Mouse (Mus musculus): ENCODE measurements around the gene 9030612E09Rik. TPM values are rescaled to one million over a fixed set of nuclear protein-coding genes. Genes with fewer than 3 reads are reported as not detected.

9030612E09Rik gene
- polyA plus RNA-seq, 1 experiment, result 0.22 TPM

- Histone ChIP-seq H3K27me3 (ENCODE audit: control insufficient read depth, insufficient read depth, insufficient read length) (no peaks in the 10 kb centered on the region), H3K79me3 (ENCODE audit: low read depth) (no peaks in the 10 kb centered on the region), H3K4me3 (ENCODE audit: insufficient read depth, poor library complexity, severe bottlenecking) (peak overlapping the region; percentile 34), H3K36me3 (ENCODE audit: control insufficient read depth, insufficient read depth) (no peaks in the 10 kb centered on the region), H3K79me2 (ENCODE audit: control insufficient read depth, insufficient read depth) (no peaks in the 10 kb centered on the region), H3ac (ENCODE audit: control insufficient read depth, insufficient read length, low read depth) (peak overlapping the region; percentile 69)
- TF ChIP-seq CTCF (IDR thresholded peaks at IDR 0.05; ENCODE audit: control insufficient read depth, insufficient read depth, insufficient read length), result no peak
- no peak for TF ChIP-seq USF1 (IDR thresholded peaks at IDR 0.05; ENCODE audit: low read depth)
- no peak for TF ChIP-seq MYOG (IDR thresholded peaks at IDR 0.05; ENCODE audit: control insufficient read depth, extremely low read depth, insufficient read length)
- no peak for TF ChIP-seq FOSL1 (IDR thresholded peaks at IDR 0.05; ENCODE audit: insufficient read depth, low read length, poor library complexity, severe bottlenecking)
- TF ChIP-seq MYOD1 (IDR thresholded peaks at IDR 0.05; ENCODE audit: control insufficient read depth, insufficient read length, low read depth), result no peak
- TF ChIP-seq CEBPB (IDR thresholded peaks at IDR 0.05; ENCODE audit: low read depth), result no peak
- TF ChIP-seq MAX (IDR thresholded peaks at IDR 0.05), result no peak
Measured at GRCm38 (mm10) chr10:43173141-43173827, 1.2 kb upstream of the 9030612E09Rik start.

GRCm38 (mm10) chr10:43173828-43174325 is 627 bp upstream of the 9030612E09Rik start:
- Histone ChIP-seq H3K27me3 (ENCODE audit: control insufficient read depth, insufficient read depth, insufficient read length) (no peaks in the 10 kb centered on the region), H3ac (ENCODE audit: control insufficient read depth, insufficient read length, low read depth) (peak overlapping the region; percentile 71), H3K79me2 (ENCODE audit: control insufficient read depth, insufficient read depth) (no peaks in the 10 kb centered on the region), H3K4me3 (ENCODE audit: insufficient read depth, poor library complexity, severe bottlenecking) (peak overlapping the region; percentile 34), H3K79me3 (ENCODE audit: low read depth) (no peaks in the 10 kb centered on the region), H3K36me3 (ENCODE audit: control insufficient read depth, insufficient read depth) (no peaks in the 10 kb centered on the region)
- no peak for TF ChIP-seq CTCF (IDR thresholded peaks at IDR 0.05; ENCODE audit: control insufficient read depth, insufficient read depth, insufficient read length)

DNA sequence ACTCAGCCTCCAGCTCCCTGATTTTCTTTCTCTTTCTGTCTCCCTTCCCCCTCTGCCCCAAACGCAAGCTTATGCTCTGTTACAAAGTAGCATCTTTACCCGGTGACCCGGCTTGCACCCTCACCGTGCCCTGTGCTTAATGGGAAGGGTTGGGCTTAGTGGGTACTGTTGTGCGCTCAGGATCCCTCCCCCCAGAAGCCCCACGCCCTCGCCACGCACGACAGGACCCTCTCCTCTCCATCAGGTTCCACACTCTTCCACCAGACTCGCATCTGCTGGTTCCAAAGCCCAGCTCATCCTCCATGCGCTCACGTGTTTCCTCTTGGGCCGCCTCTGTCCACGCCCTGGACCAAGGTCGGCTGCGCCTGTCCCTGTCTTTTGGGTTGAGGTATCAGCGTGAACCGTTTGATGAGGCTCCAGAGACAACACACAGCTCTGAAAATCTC is 675 bp downstream of the 9030612E09Rik start:
- H3K4me3 ChIP-seq (ENCODE audit: insufficient read depth, poor library complexity, severe bottlenecking), result no peak overlapping the region
- H3K27me3 ChIP-seq (ENCODE audit: control insufficient read depth, insufficient read depth, insufficient read length), result peaks cover 4% of the 10 kb centered on the region
- no peak for TF ChIP-seq CEBPB (IDR thresholded peaks at IDR 0.05; ENCODE audit: low read depth)
- no peak for TF ChIP-seq CTCF (IDR thresholded peaks at IDR 0.05; ENCODE audit: control insufficient read depth, insufficient read depth, insufficient read length)
- no peak for TF ChIP-seq FOSL1 (IDR thresholded peaks at IDR 0.05; ENCODE audit: insufficient read depth, low read length, poor library complexity, severe bottlenecking)
- no peak for TF ChIP-seq MYOG (IDR thresholded peaks at IDR 0.05; ENCODE audit: control insufficient read depth, extremely low read depth, insufficient read length)
- TF ChIP-seq USF1 (IDR thresholded peaks at IDR 0.05; ENCODE audit: low read depth), result no peak
- TF ChIP-seq MYOD1 (IDR thresholded peaks at IDR 0.05; ENCODE audit: control insufficient read depth, insufficient read length, low read depth), result no peak
- no peak for TF ChIP-seq MAX (IDR thresholded peaks at IDR 0.05)
- H3K79me2 ChIP-seq (ENCODE audit: control insufficient read depth, insufficient read depth), result no peaks in the 10 kb centered on the region
- H3K36me3 ChIP-seq (ENCODE audit: control insufficient read depth, insufficient read depth), result no peaks in the 10 kb centered on the region
- H3ac ChIP-seq (ENCODE audit: control insufficient read depth, insufficient read length, low read depth), result no peak overlapping the region
- H3K79me3 ChIP-seq (ENCODE audit: low read depth), result no peaks in the 10 kb centered on the region

DNA sequence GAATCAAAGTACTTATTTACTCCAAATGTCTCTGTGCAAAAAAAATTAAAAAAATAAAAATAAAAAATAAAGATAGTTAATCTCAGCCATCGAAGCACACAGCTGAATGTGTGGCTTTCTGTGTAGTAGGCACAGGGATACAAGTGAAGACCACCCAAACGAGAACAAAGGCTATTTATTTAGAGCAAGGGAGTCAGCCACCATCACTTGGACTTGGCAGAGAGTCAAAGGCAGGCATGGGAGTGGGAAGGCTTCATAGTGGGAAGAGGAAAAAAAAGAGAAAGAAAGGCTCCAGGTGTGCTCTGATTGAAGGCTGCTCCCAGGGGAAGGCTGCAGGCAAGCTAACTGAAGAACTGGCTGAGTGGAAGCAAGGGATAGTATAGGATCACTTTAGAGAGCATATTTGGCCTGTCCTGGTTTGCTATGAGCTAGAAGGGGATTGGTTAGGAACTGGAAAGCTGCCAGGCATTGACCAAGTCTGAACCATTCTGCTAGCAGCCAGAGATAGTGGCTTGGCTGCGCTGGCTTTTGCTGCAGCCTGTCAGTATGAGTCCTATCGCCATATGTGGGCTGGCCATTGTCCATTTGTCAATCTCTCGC is 5.9 kb downstream of the 9030612E09Rik start:
- TF ChIP-seq MYOD1 (IDR thresholded peaks at IDR 0.05; ENCODE audit: control insufficient read depth, insufficient read length, low read depth), result no peak
- no peak for TF ChIP-seq USF1 (IDR thresholded peaks at IDR 0.05; ENCODE audit: low read depth)
- Histone ChIP-seq H3K79me3 (ENCODE audit: low read depth) (no peaks in the 10 kb centered on the region), H3K36me3 (ENCODE audit: control insufficient read depth, insufficient read depth) (no peaks in the 10 kb centered on the region), H3K27me3 (ENCODE audit: control insufficient read depth, insufficient read depth, insufficient read length) (peaks cover 4% of the 10 kb centered on the region), H3ac (ENCODE audit: control insufficient read depth, insufficient read length, low read depth) (no peak overlapping the region), H3K79me2 (ENCODE audit: control insufficient read depth, insufficient read depth) (no peaks in the 10 kb centered on the region), H3K4me3 (ENCODE audit: insufficient read depth, poor library complexity, severe bottlenecking) (no peak overlapping the region)

DNA sequence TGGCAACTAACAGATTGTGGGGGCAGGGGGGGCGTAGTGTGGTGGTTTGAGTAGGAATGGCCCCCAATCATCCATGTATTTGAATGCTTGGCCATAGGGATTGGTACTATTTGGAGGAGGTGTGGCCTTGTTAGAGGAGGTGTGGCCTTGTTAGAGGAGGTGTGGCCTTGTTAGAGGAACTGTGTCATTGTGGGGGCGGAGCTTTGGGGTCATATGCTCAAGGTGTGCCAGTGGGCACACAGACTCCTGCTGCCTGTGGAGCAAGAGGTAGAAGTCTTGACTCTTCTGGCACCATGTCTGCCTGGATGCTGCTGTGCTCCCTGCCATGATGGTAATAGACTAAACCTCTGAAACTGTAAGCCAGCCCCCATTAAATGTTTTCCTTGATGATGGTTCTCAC is 25.7 kb downstream of the 9030612E09Rik start:
- no peaks in the 10 kb centered on the region for H3K36me3 ChIP-seq (ENCODE audit: control insufficient read depth, insufficient read depth)
- no peaks in the 10 kb centered on the region for H3K79me2 ChIP-seq (ENCODE audit: control insufficient read depth, insufficient read depth)
- H3K79me3 ChIP-seq (ENCODE audit: low read depth), result no peaks in the 10 kb centered on the region
- no peak overlapping the region for H3K4me3 ChIP-seq (ENCODE audit: insufficient read depth, poor library complexity, severe bottlenecking)
- TF ChIP-seq FOSL1 (IDR thresholded peaks at IDR 0.05; ENCODE audit: insufficient read depth, low read length, poor library complexity, severe bottlenecking), result no peak
- TF ChIP-seq USF1 (IDR thresholded peaks at IDR 0.05; ENCODE audit: low read depth), result no peak
- TF ChIP-seq MYOG (IDR thresholded peaks at IDR 0.05; ENCODE audit: control insufficient read depth, extremely low read depth, insufficient read length), result no peak
- TF ChIP-seq CEBPB (IDR thresholded peaks at IDR 0.05; ENCODE audit: low read depth), result no peak
- no peak for TF ChIP-seq CTCF (IDR thresholded peaks at IDR 0.05; ENCODE audit: control insufficient read depth, insufficient read depth, insufficient read length)
- no peak for TF ChIP-seq MYOD1 (IDR thresholded peaks at IDR 0.05; ENCODE audit: control insufficient read depth, insufficient read length, low read depth)
- TF ChIP-seq MAX (IDR thresholded peaks at IDR 0.05), result no peak
- H3K27me3 ChIP-seq (ENCODE audit: control insufficient read depth, insufficient read depth, insufficient read length), result no peaks in the 10 kb centered on the region
- H3ac ChIP-seq (ENCODE audit: control insufficient read depth, insufficient read length, low read depth), result no peak overlapping the region

GRCm38 (mm10) chr10:43203865-43204264 is 29.4 kb downstream of the 9030612E09Rik start:
- TF ChIP-seq MAX (IDR thresholded peaks at IDR 0.05) (no peak), USF1 (IDR thresholded peaks at IDR 0.05; ENCODE audit: low read depth) (peak; percentile 50)
- Histone ChIP-seq H3K4me3 (ENCODE audit: insufficient read depth, poor library complexity, severe bottlenecking) (no peak overlapping the region), H3ac (ENCODE audit: control insufficient read depth, insufficient read length, low read depth) (no peak overlapping the region), H3K79me3 (ENCODE audit: low read depth) (no peaks in the 10 kb centered on the region), H3K36me3 (ENCODE audit: control insufficient read depth, insufficient read depth) (no peaks in the 10 kb centered on the region), H3K79me2 (ENCODE audit: control insufficient read depth, insufficient read depth) (no peaks in the 10 kb centered on the region), H3K27me3 (ENCODE audit: control insufficient read depth, insufficient read depth, insufficient read length) (no peaks in the 10 kb centered on the region)

Data from C2C12 (cell line).